Mouse (Mus musculus) cerebellum, postnatal 25 days (tissue): ENCODE data around the gene Tnfaip8l2.
"Not testable (repeated sequence)": the region's sequence is repeated elsewhere in the genome, so short reads cannot be mapped to it uniquely, and the experiment has no call there.

Experiments
- DNase-seq, 2 experiments: peaks; one replicate each; pipeline ENCODE4 v3.0.0; 2021; ENCODE audit warnings: mixed read lengths in 2 of 2

The Tnfaip8l2 gene

GRCm38 (mm10) chr3:95110911-95111726 lies 31.0 kb downstream of the Tnfaip8l2 start, which contains the start of gene Vps72:
Vps72 (plus strand) TSS chr3:95111022.
- peak; percentile 92 for DNase-seq

GRCm38 (mm10) chr3:95107898-95108297 lies 34.3 kb downstream of the Tnfaip8l2 start:
- no peak for DNase-seq

- not testable (repeated sequence) for DNase-seq
Observed at GRCm38 (mm10) chr3:95107308-95107707, 34.9 kb downstream of the Tnfaip8l2 start.

GRCm38 (mm10) chr3:95106338-95107117 lies 35.6 kb downstream of the Tnfaip8l2 start, which contains the start of gene Pip5k1a:
Pip5k1a (minus strand) TSS chr3:95106930.
- peak; percentile 96 to 98 for DNase-seq

- DNase-seq = no peak
Observed at GRCm38 (mm10) chr3:95105586-95106337, 36.4 kb downstream of the Tnfaip8l2 start.

GRCm38 (mm10) chr3:95105121-95105520 lies 37.0 kb downstream of the Tnfaip8l2 start:
- no peak for DNase-seq

GRCm38 (mm10) chr3:95100854-95101253 lies 41.3 kb downstream of the Tnfaip8l2 start:
- DNase-seq = no peak
